Mouse (Mus musculus): ENCODE measurements around the gene Btg4. TPM values are rescaled to one million over a fixed set of nuclear protein-coding genes. Genes with fewer than 3 reads are reported as not detected.
"Not testable (repeated sequence)": the region's sequence is repeated elsewhere in the genome, so short reads cannot be mapped to it uniquely, and the experiment has no call there.

Gene Btg4
- polyA plus RNA-seq, 2 experiments = not detected

GRCm38 (mm10) chr9:51114767-51115166, 54.1 kb downstream of the Btg4 start:
- ATAC-seq (ENCODE audit: insufficient read depth) = no peak
- no peaks in the 10 kb centered on the region for H3K4me1 ChIP-seq (replicated peaks; ENCODE audit: control insufficient read depth in 2 of 2, insufficient read depth in 2 of 2, low read length in 1 of 2)
- H3K9ac ChIP-seq (replicated peaks) = no peak overlapping the region
- H3K9me3 ChIP-seq (ENCODE audit: control insufficient read depth, low read length) = no peaks in the 10 kb centered on the region
- no peaks in the 10 kb centered on the region for H3K27me3 ChIP-seq (ENCODE audit: control insufficient read depth, insufficient read depth, low read length)
- no peak overlapping the region for H3K4me2 ChIP-seq (ENCODE audit: low read depth)
- H3K36me3 ChIP-seq (replicated peaks; ENCODE audit: control insufficient read depth, insufficient read depth, low read depth) = no peaks in the 10 kb centered on the region
- no peak overlapping the region for H3K4me3 ChIP-seq (ENCODE audit: insufficient read depth in 1 of 2, low read depth in 2 of 2, low read length in 2 of 2)
- no peak overlapping the region for H3K27ac ChIP-seq
- no peak for DNase-seq (ENCODE audit: low read depth in 3 of 3, low spot score in 3 of 3)
- no peak for TF ChIP-seq CTCF (IDR thresholded peaks at IDR 0.05; ENCODE audit: low read depth)
- no peak for TF ChIP-seq EP300 (IDR thresholded peaks at IDR 0.05; ENCODE audit: low read depth)
- WGBS (ENCODE audit: insufficient replicate concordance) = 38% methylated on average over 4 of the region's 4 CpGs

GRCm38 (mm10) chr9:51136985-51137384, 76.3 kb downstream of the Btg4 start:
- Histone ChIP-seq H3K4me1 (replicated peaks; ENCODE audit: control insufficient read depth in 2 of 2, insufficient read depth in 2 of 2, low read length in 1 of 2) (peaks cover 7 to 9% of the 10 kb centered on the region in 2 experiments), H3K27me3 (ENCODE audit: control insufficient read depth, insufficient read depth, low read length) (no peaks in the 10 kb centered on the region), H3K9ac (replicated peaks) (no peak overlapping the region), H3K9me3 (ENCODE audit: control insufficient read depth, low read length) (no peaks in the 10 kb centered on the region), H3K4me2 (ENCODE audit: low read depth) (no peak overlapping the region), H3K4me3 (ENCODE audit: insufficient read depth in 1 of 2, low read depth in 2 of 2, low read length in 2 of 2) (no peak overlapping the region), H3K36me3 (replicated peaks; ENCODE audit: control insufficient read depth, insufficient read depth, low read depth) (no peaks in the 10 kb centered on the region), H3K27ac (no peak overlapping the region)
- ATAC-seq (ENCODE audit: insufficient read depth) (0 out of 2 replicates have a peak, but pooled peaks have one; percentile 59), DNase-seq (ENCODE audit: low read depth in 3 of 3, low spot score in 3 of 3) (peak in 1 of 3 experiments; percentile 9)
- WGBS (ENCODE audit: insufficient replicate concordance) = 34% methylated on average over 3 of the region's 3 CpGs
- TF ChIP-seq CTCF (IDR thresholded peaks at IDR 0.05; ENCODE audit: low read depth) = peak; percentile 80
- TF ChIP-seq EP300 (IDR thresholded peaks at IDR 0.05; ENCODE audit: low read depth) = no peak

GRCm38 (mm10) chr9:51137432-51137831, 76.7 kb downstream of the Btg4 start:
- Histone ChIP-seq H3K4me3 (ENCODE audit: insufficient read depth in 1 of 2, low read depth in 2 of 2, low read length in 2 of 2) (no peak overlapping the region), H3K36me3 (replicated peaks; ENCODE audit: control insufficient read depth, insufficient read depth, low read depth) (no peaks in the 10 kb centered on the region), H3K9ac (replicated peaks) (no peak overlapping the region), H3K9me3 (ENCODE audit: control insufficient read depth, low read length) (no peaks in the 10 kb centered on the region), H3K27me3 (ENCODE audit: control insufficient read depth, insufficient read depth, low read length) (no peaks in the 10 kb centered on the region), H3K4me2 (ENCODE audit: low read depth) (no peak overlapping the region), H3K27ac (no peak overlapping the region), H3K4me1 (replicated peaks; ENCODE audit: control insufficient read depth in 2 of 2, insufficient read depth in 2 of 2, low read length in 1 of 2) (peaks cover 7 to 9% of the 10 kb centered on the region in 2 experiments)
- WGBS (ENCODE audit: insufficient replicate concordance) = 31% methylated on average over 4 of the region's 4 CpGs
- no peak for DNase-seq (ENCODE audit: low read depth in 3 of 3, low spot score in 3 of 3)
- ATAC-seq (ENCODE audit: insufficient read depth) = peak; percentile 70
- TF ChIP-seq EP300 (IDR thresholded peaks at IDR 0.05; ENCODE audit: low read depth) = peak; percentile 51; the same call in 1 of the 2 replicates
- TF ChIP-seq CTCF (IDR thresholded peaks at IDR 0.05; ENCODE audit: low read depth) = no peak

GRCm38 (mm10) chr9:51137836-51138235, 77.1 kb downstream of the Btg4 start:
- no peak overlapping the region for H3K4me3 ChIP-seq (ENCODE audit: insufficient read depth in 1 of 2, low read depth in 2 of 2, low read length in 2 of 2)
- ATAC-seq (ENCODE audit: insufficient read depth) = peak; percentile 77; the same call in 1 of the 2 replicates
- WGBS (ENCODE audit: insufficient replicate concordance) = 69% methylated on average over 1 of the region's 1 CpGs
- H3K27me3 ChIP-seq (ENCODE audit: control insufficient read depth, insufficient read depth, low read length) = no peaks in the 10 kb centered on the region
- H3K9ac ChIP-seq (replicated peaks) = no peak overlapping the region
- no peak for TF ChIP-seq CTCF (IDR thresholded peaks at IDR 0.05; ENCODE audit: low read depth)
- TF ChIP-seq EP300 (IDR thresholded peaks at IDR 0.05; ENCODE audit: low read depth) = no peak
- no peak for DNase-seq (ENCODE audit: low read depth in 3 of 3, low spot score in 3 of 3)
- no peaks in the 10 kb centered on the region for H3K36me3 ChIP-seq (replicated peaks; ENCODE audit: control insufficient read depth, insufficient read depth, low read depth)
- no peak overlapping the region for H3K4me2 ChIP-seq (ENCODE audit: low read depth)
- no peaks in the 10 kb centered on the region for H3K9me3 ChIP-seq (ENCODE audit: control insufficient read depth, low read length)
- peaks cover 7 to 9% of the 10 kb centered on the region in 2 experiments for H3K4me1 ChIP-seq (replicated peaks; ENCODE audit: control insufficient read depth in 2 of 2, insufficient read depth in 2 of 2, low read length in 1 of 2)
- no peak overlapping the region for H3K27ac ChIP-seq

GRCm38 (mm10) chr9:51138301-51138700, 77.6 kb downstream of the Btg4 start:
- no peak for ATAC-seq (ENCODE audit: insufficient read depth)
- H3K4me3 ChIP-seq (ENCODE audit: insufficient read depth in 1 of 2, low read depth in 2 of 2, low read length in 2 of 2) = no peak overlapping the region
- no peak overlapping the region for H3K27ac ChIP-seq
- no peaks in the 10 kb centered on the region for H3K27me3 ChIP-seq (ENCODE audit: control insufficient read depth, insufficient read depth, low read length)
- 64% methylated on average over 1 of the region's 1 CpGs for WGBS (ENCODE audit: insufficient replicate concordance)
- H3K36me3 ChIP-seq (replicated peaks; ENCODE audit: control insufficient read depth, insufficient read depth, low read depth) = no peaks in the 10 kb centered on the region
- TF ChIP-seq CTCF (IDR thresholded peaks at IDR 0.05; ENCODE audit: low read depth) = no peak
- no peak for TF ChIP-seq EP300 (IDR thresholded peaks at IDR 0.05; ENCODE audit: low read depth)
- no peak overlapping the region for H3K4me2 ChIP-seq (ENCODE audit: low read depth)
- no peaks in the 10 kb centered on the region for H3K9me3 ChIP-seq (ENCODE audit: control insufficient read depth, low read length)
- peaks cover 7 to 9% of the 10 kb centered on the region in 2 experiments for H3K4me1 ChIP-seq (replicated peaks; ENCODE audit: control insufficient read depth in 2 of 2, insufficient read depth in 2 of 2, low read length in 1 of 2)
- DNase-seq (ENCODE audit: low read depth in 3 of 3, low spot score in 3 of 3) = no peak
- H3K9ac ChIP-seq (replicated peaks) = no peak overlapping the region

- WGBS (ENCODE audit: insufficient replicate concordance) = 43% methylated on average over 1 of the region's 1 CpGs
- not testable (repeated sequence) for H3K9me3 ChIP-seq (ENCODE audit: control insufficient read depth, low read length); H3K27me3 ChIP-seq (ENCODE audit: control insufficient read depth, insufficient read depth, low read length); H3K4me2 ChIP-seq (ENCODE audit: low read depth); H3K9ac ChIP-seq (replicated peaks); DNase-seq (ENCODE audit: low read depth in 3 of 3, low spot score in 3 of 3); H3K27ac ChIP-seq; H3K36me3 ChIP-seq (replicated peaks; ENCODE audit: control insufficient read depth, insufficient read depth, low read depth); H3K4me1 ChIP-seq (replicated peaks; ENCODE audit: control insufficient read depth in 2 of 2, insufficient read depth in 2 of 2, low read length in 1 of 2); ATAC-seq (ENCODE audit: insufficient read depth); H3K4me3 ChIP-seq (ENCODE audit: insufficient read depth in 1 of 2, low read depth in 2 of 2, low read length in 2 of 2)
These were observed 78.7 kb downstream of the Btg4 start for GRCm38 (mm10) chr9:51139401-51139800.

All from liver, embryonic 14.5 days (tissue).